In the genomic region with DNA sequence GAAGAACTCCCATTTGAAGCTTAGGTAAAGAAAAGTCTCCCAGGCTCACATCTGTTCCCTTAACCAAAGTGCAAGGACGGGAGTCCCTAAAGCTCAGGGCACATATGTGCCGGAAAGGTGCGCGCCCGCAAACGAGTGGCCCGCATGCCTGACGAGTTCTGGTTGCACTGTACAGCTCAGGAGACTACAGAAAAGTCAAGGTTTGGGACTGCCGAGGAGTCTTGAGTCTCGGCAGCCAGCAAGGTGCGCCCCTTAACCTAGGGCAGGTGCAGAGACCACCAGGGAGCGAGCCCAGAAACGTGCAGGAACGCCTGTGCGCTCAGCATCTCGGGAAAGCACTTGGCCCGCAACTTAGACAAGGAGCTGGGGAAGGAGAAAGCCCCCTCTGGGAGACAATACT, we compare ENCODE assay signal across 9 mouse cellular contexts. TPM values are rescaled to one million over a fixed set of nuclear protein-coding genes. Genes with fewer than 3 reads are reported as not detected.
DNase-seq lines count a peak whose midpoint lies in the region; ATAC-seq lines count a peak whose summit lies in the region.
"Had no signal": no experiment of that assay in that cellular context is flagged by ENCODE, and none has a peak within 500 bp of the region (broad histone marks: within the 10 kb centered on the region; RNA-seq: fewer than 3 reads in every experiment).

No protein-coding gene starts in this region.

- H3K4me2 ChIP-seq in lung, embryonic 15.5 days, result peak overlapping the region; percentile 82
- no peak overlapping the region; the same call in 1 of the 2 replicates for H3K4me2 ChIP-seq in forebrain, embryonic 11.5 days (ENCODE audit: low read depth, low read length, severe bottlenecking)
- H3K4me2 ChIP-seq in neural tube, embryonic 11.5 days (ENCODE audit: low read depth), result peak overlapping the region; percentile 12

- no peaks in the 10 kb centered on the region; the same call in 1 of the 2 replicates for H3K9me3 ChIP-seq in heart, embryonic 10.5 days
- no peaks in the 10 kb centered on the region for H3K9me3 ChIP-seq in lung, embryonic 15.5 days
- peaks cover 4% of the 10 kb centered on the region; the same call in 1 of the 2 replicates for H3K9me3 ChIP-seq in forebrain, embryonic 11.5 days (ENCODE audit: control insufficient read depth, low read length)
- no peaks in the 10 kb centered on the region for H3K9me3 ChIP-seq in neural tube, embryonic 11.5 days (ENCODE audit: control insufficient read depth, low read length)

- no peaks in the 10 kb centered on the region for H3K36me3 ChIP-seq in heart, embryonic 10.5 days
- H3K36me3 ChIP-seq in lung, embryonic 15.5 days, result no peaks in the 10 kb centered on the region
- H3K36me3 ChIP-seq in forebrain, embryonic 11.5 days (ENCODE audit: control insufficient read depth, insufficient read depth, low read length), result no peaks in the 10 kb centered on the region
- H3K36me3 ChIP-seq in neural tube, embryonic 11.5 days (ENCODE audit: control insufficient read depth, insufficient read depth, low read length), result no peaks in the 10 kb centered on the region

- peak overlapping the region; percentile 84 for H3K27ac ChIP-seq in heart, embryonic 10.5 days
- no peak overlapping the region for H3K27ac ChIP-seq in lung, embryonic 15.5 days
- no peak overlapping the region for H3K27ac ChIP-seq in forebrain, embryonic 11.5 days (ENCODE audit: low read depth, low read length)
- peak overlapping the region; percentile 45; the same call in 1 of the 2 replicates for H3K27ac ChIP-seq in neural tube, embryonic 11.5 days (ENCODE audit: low read depth, low read length)

- H3K4me1 ChIP-seq in heart, embryonic 10.5 days, result peaks cover 53% of the 10 kb centered on the region
- H3K4me1 ChIP-seq in lung, embryonic 15.5 days, result peaks cover 54% of the 10 kb centered on the region
- peaks cover 26% of the 10 kb centered on the region for H3K4me1 ChIP-seq in forebrain, embryonic 11.5 days (replicated peaks; ENCODE audit: control insufficient read depth, insufficient read depth, low read length)
- H3K4me1 ChIP-seq in neural tube, embryonic 11.5 days (ENCODE audit: control insufficient read depth, insufficient read depth, low read length), result peaks cover 46% of the 10 kb centered on the region

- 5% methylated on average over 17 of the region's 17 CpGs for WGBS in heart, embryonic 10.5 days
- WGBS in lung, embryonic 15.5 days, result 15% methylated on average over 17 of the region's 17 CpGs
- WGBS in forebrain, embryonic 11.5 days, result under 1% methylated on average over 17 of the region's 17 CpGs
- WGBS in neural tube, embryonic 11.5 days, result 4% methylated on average over 17 of the region's 17 CpGs

- ATAC-seq in lung, embryonic 15.5 days (ENCODE audit: borderline replicate concordance, extremely low read depth, low FRiP score, low TSS enrichment), result no peak
- no peak for ATAC-seq in forebrain, embryonic 11.5 days (replicated peaks; ENCODE audit: low FRiP score)
- ATAC-seq in neural tube, embryonic 11.5 days (ENCODE audit: insufficient read depth, low FRiP score, low TSS enrichment), result no peak

- peak overlapping the region; percentile 61 for H3K4me3 ChIP-seq in heart, embryonic 10.5 days
- H3K4me3 ChIP-seq in lung, embryonic 15.5 days, result peak overlapping the region; percentile 37
- no peak overlapping the region for H3K4me3 ChIP-seq in forebrain, embryonic 11.5 days (ENCODE audit: low read depth, low read length)
- H3K4me3 ChIP-seq in neural tube, embryonic 11.5 days (ENCODE audit: low read depth, low read length), result no peak overlapping the region

- no peak for DNase-seq in heart, embryonic 10.5 days (ENCODE audit: low spot score)
- no peak for DNase-seq in heart, adult 9 months (ENCODE audit: low spot score in 2 of 2)
- DNase-seq in lung, postnatal 10 days, result no peak
- peak; percentile 59 for DNase-seq in forebrain, embryonic 11.5 days (ENCODE audit: low spot score)
- no peak for DNase-seq in neural tube, embryonic 11.5 days (ENCODE audit: low spot score)
- DNase-seq in left cerebral cortex, adult 11 months (ENCODE audit: low spot score), result no peak
- no peak for DNase-seq in thymus, postnatal 36 days

- peaks cover 69% of the 10 kb centered on the region for H3K27me3 ChIP-seq in heart, embryonic 10.5 days (ENCODE audit: insufficient read depth, poor library complexity, severe bottlenecking)
- peaks cover 67% of the 10 kb centered on the region for H3K27me3 ChIP-seq in lung, embryonic 15.5 days
- H3K27me3 ChIP-seq in forebrain, embryonic 11.5 days (ENCODE audit: control insufficient read depth, insufficient read depth, low read length), result peaks cover 66% of the 10 kb centered on the region
- peaks cover 19% of the 10 kb centered on the region; the same call in 1 of the 2 replicates for H3K27me3 ChIP-seq in neural tube, embryonic 11.5 days (ENCODE audit: control insufficient read depth, insufficient read depth, low read length)
- H3K27me3 ChIP-seq: CH12.LX had no signal

- H3K9ac ChIP-seq in lung, embryonic 15.5 days, result no peak overlapping the region
- H3K9ac ChIP-seq in forebrain, embryonic 11.5 days (ENCODE audit: low read length), result no peak overlapping the region
- H3K9ac ChIP-seq in neural tube, embryonic 11.5 days (ENCODE audit: low read length), result no peak overlapping the region; the same call in 1 of the 2 replicates

RNA-seq across cellular contexts. Expression of gene 1700067P10Rik, which starts 7.2 kb away (rescaled TPM):
- not detected in 2 replicates for polyA plus RNA-seq in heart, embryonic 10.5 days (2016; fragmentation: Nextera tagmentation; extraction: Ambion mirVana)
- polyA plus RNA-seq in lung, embryonic 15.5 days (2015; fragmentation: Nextera tagmentation; extraction: Ambion mirVana), result not detected in 2 replicates
- polyA plus RNA-seq in forebrain, embryonic 11.5 days (2014; fragmentation: Nextera tagmentation; extraction: Ambion mirVana), result not detected in 2 replicates
- polyA plus RNA-seq in neural tube, embryonic 11.5 days (2014; fragmentation: Nextera tagmentation; extraction: Ambion mirVana), result not detected in 2 replicates

RNA-seq across cellular contexts. Expression of gene 9830107B12Rik, which starts 49.7 kb away (rescaled TPM):
- not detected in 2 replicates for polyA plus RNA-seq in heart, embryonic 10.5 days (2016; fragmentation: Nextera tagmentation; extraction: Ambion mirVana)
- not detected in 2 replicates for polyA plus RNA-seq in lung, embryonic 15.5 days (2015; fragmentation: Nextera tagmentation; extraction: Ambion mirVana)
- not detected in 2 replicates for polyA plus RNA-seq in forebrain, embryonic 11.5 days (2014; fragmentation: Nextera tagmentation; extraction: Ambion mirVana)
- not detected in 2 replicates for polyA plus RNA-seq in neural tube, embryonic 11.5 days (2014; fragmentation: Nextera tagmentation; extraction: Ambion mirVana)

RNA-seq across cellular contexts. Expression of gene 1700122O11Rik, which starts 58.2 kb away (rescaled TPM):
- polyA plus RNA-seq in heart, embryonic 10.5 days (2016; fragmentation: Nextera tagmentation; extraction: Ambion mirVana), result not detected in 2 replicates
- not detected in 2 replicates for polyA plus RNA-seq in lung, embryonic 15.5 days (2015; fragmentation: Nextera tagmentation; extraction: Ambion mirVana)
- not detected in 2 replicates for polyA plus RNA-seq in forebrain, embryonic 11.5 days (2014; fragmentation: Nextera tagmentation; extraction: Ambion mirVana)
- not detected in 2 replicates for polyA plus RNA-seq in neural tube, embryonic 11.5 days (2014; fragmentation: Nextera tagmentation; extraction: Ambion mirVana)

Comparison
In these comparisons a context has a peak if more than half of its experiments do, and no peak if none do; other contexts are left out.
1. H3K27ac ChIP-seq: peak in heart, embryonic 10.5 days (single experiment) and neural tube, embryonic 11.5 days (single experiment); none in lung, embryonic 15.5 days (single experiment) and forebrain, embryonic 11.5 days (single experiment).
2. H3K4me3 ChIP-seq: peak in heart, embryonic 10.5 days (single experiment) and lung, embryonic 15.5 days (single experiment); none in forebrain, embryonic 11.5 days (single experiment) and neural tube, embryonic 11.5 days (single experiment).